Mouse (Mus musculus) hematopoietic stem cell, adult 5-6 weeks (primary cell): ENCODE measurements at regions not wholly inside any gene's neighbourhood (a gene's known extent, or its start where the extent isn't known, plus 50 kb on each side); places are given as distances from the start of the nearest gene placed in this dataset.

Experiments used
- ATAC-seq, 2 experiments: fragments of 125-278 bp in 1 of 2; replicated peaks in 1 of 2; 2 replicates each; pipeline ENCODE4 v1.8.0; 2016 to 2017; ENCODE audit warnings: inconsistent platforms in 2 of 2, mild to moderate bottlenecking in 2 of 2, moderate number of reproducible peaks in 2 of 2, low read depth in 1 of 2, moderate TSS enrichment in 1 of 2; ENCODE audit not compliant: low FRiP score in 2 of 2, poor library complexity in 2 of 2, severe bottlenecking in 2 of 2, insufficient read depth in 1 of 2, low TSS enrichment in 1 of 2

DNA sequence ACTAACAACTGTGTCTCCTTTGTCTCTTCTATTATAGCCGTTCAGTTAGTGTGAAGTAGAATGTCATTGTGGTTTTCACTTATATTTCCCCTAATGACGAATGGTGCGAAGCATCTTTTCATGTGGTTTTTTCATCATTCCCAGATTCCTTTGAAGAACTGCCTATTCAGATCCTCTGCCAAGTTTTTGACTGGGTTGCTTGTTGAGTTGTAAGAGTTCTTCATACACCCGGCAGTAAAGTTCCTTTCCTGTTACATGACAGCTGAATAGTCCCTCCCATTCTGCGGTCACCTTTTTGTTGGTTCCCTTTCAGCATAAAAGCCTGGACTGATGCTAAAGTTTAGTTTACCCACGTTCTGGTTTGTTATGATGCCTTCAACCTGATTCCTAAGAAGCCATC is 72.4 kb upstream of the Dio2 start:
- ATAC-seq: no peak

DNA sequence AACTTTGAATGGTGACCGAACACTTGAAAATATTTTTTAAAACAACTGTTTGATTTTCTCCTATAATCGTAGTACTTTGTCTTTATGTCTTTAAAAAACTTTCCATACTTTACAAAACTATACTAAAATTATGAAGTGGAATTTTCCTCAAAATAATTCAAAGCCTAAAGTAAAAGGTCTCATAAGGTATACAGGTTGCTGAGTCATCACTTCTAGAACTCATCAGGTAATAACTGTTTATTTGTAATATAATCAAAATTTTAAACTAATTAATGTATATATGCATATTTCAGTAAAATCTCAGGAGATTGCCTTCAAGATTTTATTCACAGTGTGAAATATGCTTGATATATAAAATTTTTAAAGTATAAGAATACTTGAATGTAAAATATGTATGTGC is 52.3 kb upstream of the Dio2 start:
- no peak for ATAC-seq
